Mouse (Mus musculus) adrenal gland, postnatal 14 days (tissue): ENCODE results near the gene Slc44a4. TPM values are rescaled to one million over a fixed set of nuclear protein-coding genes. Genes with fewer than 3 reads are reported as not detected.
"Not testable (repeated sequence)": the region's sequence is repeated elsewhere in the genome, so short reads cannot be mapped to it uniquely, and the experiment has no call there.

Experiments
- DNase-seq: peaks from one replicate; pipeline ENCODE4 v3.0.0; 2021; ENCODE audit warnings: mixed read lengths
- total RNA-seq: library from RNA; stranded (reverse); gene quantifications from 2 replicates; pipeline ENCODE4 v1.2.3, GENCODE M21; 2021

The Slc44a4 gene
- total RNA-seq, 1 experiment from 2014 or later, result 1.5 TPM

GRCm38 (mm10) chr17:34944362-34944761 is 30.1 kb downstream of the Slc44a4 start:
- DNase-seq, result no peak

- DNase-seq, result no peak
These were observed 32.3 kb downstream of the Slc44a4 start for GRCm38 (mm10) chr17:34946486-34947140.

GRCm38 (mm10) chr17:34947606-34948005 is 33.3 kb downstream of the Slc44a4 start:
- peak; percentile 64 for DNase-seq

GRCm38 (mm10) chr17:34948721-34949552 is 34.7 kb downstream of the Slc44a4 start:
- DNase-seq, result not testable (repeated sequence)

- DNase-seq, result no peak
These were observed 35.3 kb downstream of the Slc44a4 start for GRCm38 (mm10) chr17:34949553-34949969.

GRCm38 (mm10) chr17:34950514-34951455 is 36.5 kb downstream of the Slc44a4 start:
- DNase-seq, result peak; percentile 24

GRCm38 (mm10) chr17:34951636-34952377 is 37.5 kb downstream of the Slc44a4 start:
- DNase-seq, result no peak

GRCm38 (mm10) chr17:34952378-34953040 is 38.2 kb downstream of the Slc44a4 start:
- DNase-seq, result peak; percentile 90

GRCm38 (mm10) chr17:34953258-34953657 is 39.0 kb downstream of the Slc44a4 start:
- DNase-seq, result no peak

GRCm38 (mm10) chr17:34953904-34954303 is 39.6 kb downstream of the Slc44a4 start:
- DNase-seq, result no peak

GRCm38 (mm10) chr17:34954831-34955230 is 40.6 kb downstream of the Slc44a4 start:
- DNase-seq, result no peak

GRCm38 (mm10) chr17:34955884-34956283 is 41.6 kb downstream of the Slc44a4 start:
- DNase-seq, result no peak

- DNase-seq, result no peak
These were observed 42.1 kb downstream of the Slc44a4 start for GRCm38 (mm10) chr17:34956340-34956739.

- peak; percentile 53 for DNase-seq
These were observed 43.0 kb downstream of the Slc44a4 start for GRCm38 (mm10) chr17:34957291-34957690.

- not testable (repeated sequence) for DNase-seq
These were observed 43.7 kb downstream of the Slc44a4 start for GRCm38 (mm10) chr17:34957966-34958365.

- not testable (repeated sequence) for DNase-seq
These were observed 44.5 kb downstream of the Slc44a4 start for GRCm38 (mm10) chr17:34958734-34959129.

GRCm38 (mm10) chr17:34959130-34959778 is 45.0 kb downstream of the Slc44a4 start, which contains the start of gene Hspa1b:
Gene Hspa1b, minus strand, starts transcription at chr17:34959238.
- peak; percentile 85 for DNase-seq

- DNase-seq, result peak; percentile 56
These were observed 45.7 kb downstream of the Slc44a4 start for GRCm38 (mm10) chr17:34959881-34960515.

- no peak for DNase-seq
These were observed 46.6 kb downstream of the Slc44a4 start for GRCm38 (mm10) chr17:34960702-34961493.
